Mouse (Mus musculus): ENCODE data around the gene Ttc30b. TPM values are rescaled to one million over a fixed set of nuclear protein-coding genes. Genes with fewer than 3 reads are reported as not detected.
"Not testable (repeated sequence)": the region's sequence is repeated elsewhere in the genome, so short reads cannot be mapped to it uniquely, and the experiment has no call there.

Gene Ttc30b
- polyA plus RNA-seq, 1 experiment, result 1.8 TPM

GRCm38 (mm10) chr2:75976070-75976469 is 37.7 kb upstream of the Ttc30b start:
- H3K4me1 ChIP-seq (ENCODE audit: control insufficient read depth, insufficient read depth, insufficient read length); H3K27ac ChIP-seq (ENCODE audit: insufficient read depth, low read length): not testable (repeated sequence)
- WGBS, result 82% methylated on average over 2 of the region's 2 CpGs

GRCm38 (mm10) chr2:75974131-75974530 is 35.7 kb upstream of the Ttc30b start:
- WGBS, result 90% methylated on average over 9 of the region's 9 CpGs
- DNase-seq (ENCODE audit: low read depth in 1 of 2, low spot score in 2 of 2), result no peak

More at GRCm38 (mm10) chr2:75976070-75976469, 37.7 kb upstream of the Ttc30b start:
- not testable (repeated sequence) for H3K36me3 ChIP-seq (ENCODE audit: control insufficient read depth, insufficient read depth, low read length); H3K27me3 ChIP-seq (ENCODE audit: control insufficient read depth, insufficient read depth, low read length); H3K4me3 ChIP-seq (ENCODE audit: extremely low read depth, insufficient read depth, insufficient read length); DNase-seq (ENCODE audit: low read depth in 1 of 2, low spot score in 2 of 2)

GRCm38 (mm10) chr2:75964972-75965371 is 26.6 kb upstream of the Ttc30b start:
- peak; percentile 39 to 46 for DNase-seq (ENCODE audit: low read depth in 1 of 2, low spot score in 2 of 2)
- H3K4me3 ChIP-seq (ENCODE audit: extremely low read depth, insufficient read depth, insufficient read length), result no peak overlapping the region
- H3K27me3 ChIP-seq (ENCODE audit: control insufficient read depth, insufficient read depth, low read length), result no peaks in the 10 kb centered on the region; the same call in 1 of the 2 replicates
- TF ChIP-seq POLR2A (IDR thresholded peaks at IDR 0.05; ENCODE audit: low read depth, low read length), result no peak
- TF ChIP-seq CTCF (IDR thresholded peaks at IDR 0.05; ENCODE audit: extremely low read depth, insufficient read depth, insufficient read length, insufficient replicate concordance), result peak; percentile 35; the same call in 1 of the 2 replicates
- no peaks in the 10 kb centered on the region for H3K36me3 ChIP-seq (ENCODE audit: control insufficient read depth, insufficient read depth, low read length)
- peaks cover 4% of the 10 kb centered on the region; the same call in 1 of the 2 replicates for H3K4me1 ChIP-seq (ENCODE audit: control insufficient read depth, insufficient read depth, insufficient read length)
- no peak overlapping the region for H3K27ac ChIP-seq (ENCODE audit: insufficient read depth, low read length)
- WGBS, result 19% methylated on average over 5 of the region's 5 CpGs

More at GRCm38 (mm10) chr2:75974131-75974530, 35.7 kb upstream of the Ttc30b start:
- Histone ChIP-seq H3K4me1 (ENCODE audit: control insufficient read depth, insufficient read depth, insufficient read length) (no peaks in the 10 kb centered on the region), H3K4me3 (ENCODE audit: extremely low read depth, insufficient read depth, insufficient read length) (no peak overlapping the region), H3K27ac (ENCODE audit: insufficient read depth, low read length) (no peak overlapping the region), H3K27me3 (ENCODE audit: control insufficient read depth, insufficient read depth, low read length) (no peaks in the 10 kb centered on the region), H3K36me3 (ENCODE audit: control insufficient read depth, insufficient read depth, low read length) (no peaks in the 10 kb centered on the region)
- no peak for TF ChIP-seq CTCF (IDR thresholded peaks at IDR 0.05; ENCODE audit: extremely low read depth, insufficient read depth, insufficient read length, insufficient replicate concordance)
- TF ChIP-seq POLR2A (IDR thresholded peaks at IDR 0.05; ENCODE audit: low read depth, low read length), result no peak

GRCm38 (mm10) chr2:75964512-75964911 is 26.1 kb upstream of the Ttc30b start:
- DNase-seq (ENCODE audit: low read depth in 1 of 2, low spot score in 2 of 2), result peak in 1 of 2 experiments; percentile 33
- 10% methylated on average over 14 of the region's 14 CpGs for WGBS
- TF ChIP-seq CTCF (IDR thresholded peaks at IDR 0.05; ENCODE audit: extremely low read depth, insufficient read depth, insufficient read length, insufficient replicate concordance), result 0 out of 2 replicates have a peak, but pooled peaks have one; percentile 34
- TF ChIP-seq POLR2A (IDR thresholded peaks at IDR 0.05; ENCODE audit: low read depth, low read length), result no peak

GRCm38 (mm10) chr2:75964051-75964450 is 25.7 kb upstream of the Ttc30b start:
- 74% methylated on average over 5 of the region's 5 CpGs for WGBS
- no peak overlapping the region for H3K27ac ChIP-seq (ENCODE audit: insufficient read depth, low read length)
- H3K36me3 ChIP-seq (ENCODE audit: control insufficient read depth, insufficient read depth, low read length), result no peaks in the 10 kb centered on the region
- H3K4me1 ChIP-seq (ENCODE audit: control insufficient read depth, insufficient read depth, insufficient read length), result peaks cover 4% of the 10 kb centered on the region; the same call in 1 of the 2 replicates
- TF ChIP-seq CTCF (IDR thresholded peaks at IDR 0.05; ENCODE audit: extremely low read depth, insufficient read depth, insufficient read length, insufficient replicate concordance), result no peak
- no peak for TF ChIP-seq POLR2A (IDR thresholded peaks at IDR 0.05; ENCODE audit: low read depth, low read length)
- H3K27me3 ChIP-seq (ENCODE audit: control insufficient read depth, insufficient read depth, low read length), result no peaks in the 10 kb centered on the region; the same call in 1 of the 2 replicates
- H3K4me3 ChIP-seq (ENCODE audit: extremely low read depth, insufficient read depth, insufficient read length), result no peak overlapping the region
- no peak for DNase-seq (ENCODE audit: low read depth in 1 of 2, low spot score in 2 of 2)

More at GRCm38 (mm10) chr2:75964512-75964911, 26.1 kb upstream of the Ttc30b start:
- Histone ChIP-seq H3K4me1 (ENCODE audit: control insufficient read depth, insufficient read depth, insufficient read length) (peaks cover 4% of the 10 kb centered on the region; the same call in 1 of the 2 replicates), H3K27ac (ENCODE audit: insufficient read depth, low read length) (no peak overlapping the region), H3K4me3 (ENCODE audit: extremely low read depth, insufficient read depth, insufficient read length) (no peak overlapping the region), H3K36me3 (ENCODE audit: control insufficient read depth, insufficient read depth, low read length) (no peaks in the 10 kb centered on the region), H3K27me3 (ENCODE audit: control insufficient read depth, insufficient read depth, low read length) (no peaks in the 10 kb centered on the region; the same call in 1 of the 2 replicates)

- H3K4me1 ChIP-seq (ENCODE audit: control insufficient read depth, insufficient read depth, insufficient read length), result peaks cover 4% of the 10 kb centered on the region; the same call in 1 of the 2 replicates
- WGBS, result 89% methylated on average over 10 of the region's 10 CpGs
- H3K27ac ChIP-seq (ENCODE audit: insufficient read depth, low read length), result no peak overlapping the region
- no peaks in the 10 kb centered on the region; the same call in 1 of the 2 replicates for H3K27me3 ChIP-seq (ENCODE audit: control insufficient read depth, insufficient read depth, low read length)
- no peaks in the 10 kb centered on the region for H3K36me3 ChIP-seq (ENCODE audit: control insufficient read depth, insufficient read depth, low read length)
- no peak overlapping the region for H3K4me3 ChIP-seq (ENCODE audit: extremely low read depth, insufficient read depth, insufficient read length)
- DNase-seq (ENCODE audit: low read depth in 1 of 2, low spot score in 2 of 2), result no peak
- no peak for TF ChIP-seq CTCF (IDR thresholded peaks at IDR 0.05; ENCODE audit: extremely low read depth, insufficient read depth, insufficient read length, insufficient replicate concordance)
- TF ChIP-seq POLR2A (IDR thresholded peaks at IDR 0.05; ENCODE audit: low read depth, low read length), result no peak
These were observed 24.9 kb upstream of the Ttc30b start for GRCm38 (mm10) chr2:75963211-75963840.

Data from spleen, adult 2 months (tissue).